Mouse (Mus musculus) liver, adult 2 months (tissue): ENCODE results near the gene Homer1.

ENCODE experiments used
- CTCF ChIP-seq: fragments of 200-500 bp; IDR thresholded peaks from 2 replicates; pipeline ENCODE4 v1.5.1; 2011; ENCODE audit warnings: low read depth, low read length, control low read depth
- POLR2A ChIP-seq: fragments of 200-500 bp; IDR thresholded peaks from 2 replicates; pipeline ENCODE4 v1.6.1; 2011; ENCODE audit warnings: low read length, control low read depth; ENCODE audit not compliant: insufficient read depth; ENCODE audit errors: extremely low read depth

- TF ChIP-seq CTCF (no peak), POLR2A (no peak)
These were observed 55.8 kb downstream of the Homer1 start for GRCm38 (mm10) chr13:93355279-93355587.
